Mouse (Mus musculus): ENCODE measurements at regions not wholly inside any gene's neighbourhood (a gene's known extent, or its start where the extent isn't known, plus 50 kb on each side); places are given as distances from the start of the nearest gene placed in this dataset.

- H3K27ac ChIP-seq = peak overlapping the region; percentile 72; the same call in 1 of the 2 replicates
- no peak overlapping the region for H3K4me3 ChIP-seq
- peaks cover 45% of the 10 kb centered on the region for H3K4me1 ChIP-seq
- H3K9me3 ChIP-seq = no peaks in the 10 kb centered on the region
- WGBS = 23% methylated on average over 3 of the region's 3 CpGs
- H3K36me3 ChIP-seq = no peaks in the 10 kb centered on the region
- ATAC-seq (ENCODE audit: low FRiP score, low read depth) = peak; percentile 7; the same call in 1 of the 2 replicates
- H3K4me2 ChIP-seq (replicated peaks) = peak overlapping the region; percentile 48
- H3K9ac ChIP-seq = peak overlapping the region; percentile 41; the same call in 1 of the 2 replicates
- H3K27me3 ChIP-seq (replicated peaks) = no peaks in the 10 kb centered on the region
Measured at GRCm38 (mm10) chr8:126538136-126538535, 55.6 kb downstream of the Irf2bp2 start.

GRCm38 (mm10) chr8:126536928-126537618 lies 56.7 kb downstream of the Irf2bp2 start:
- no peak overlapping the region for H3K9ac ChIP-seq
- no peaks in the 10 kb centered on the region for H3K36me3 ChIP-seq
- H3K9me3 ChIP-seq = no peaks in the 10 kb centered on the region
- H3K4me2 ChIP-seq (replicated peaks) = peak overlapping the region; percentile 30; the same call in 1 of the 2 replicates
- 14% methylated on average over 6 of the region's 6 CpGs for WGBS
- peaks cover 45% of the 10 kb centered on the region for H3K4me1 ChIP-seq
- no peaks in the 10 kb centered on the region for H3K27me3 ChIP-seq (replicated peaks)
- ATAC-seq (ENCODE audit: low FRiP score, low read depth) = peak; percentile 49
- no peak overlapping the region for H3K4me3 ChIP-seq
- H3K27ac ChIP-seq = peak overlapping the region; percentile 77

- ATAC-seq (ENCODE audit: low FRiP score, low read depth) = peak; percentile 30; the same call in 1 of the 2 replicates
- 17% methylated on average over 11 of the region's 11 CpGs for WGBS
- Histone ChIP-seq H3K9ac (no peak overlapping the region), H3K36me3 (no peaks in the 10 kb centered on the region), H3K27me3 (replicated peaks) (no peaks in the 10 kb centered on the region), H3K9me3 (no peaks in the 10 kb centered on the region), H3K27ac (peak overlapping the region; percentile 77), H3K4me1 (peaks cover 45% of the 10 kb centered on the region), H3K4me3 (no peak overlapping the region), H3K4me2 (replicated peaks) (peak overlapping the region; percentile 30)
Measured at GRCm38 (mm10) chr8:126536132-126536927, 57.5 kb downstream of the Irf2bp2 start.

GRCm38 (mm10) chr8:126532284-126532974 lies 57.6 kb upstream of the Tarbp1 start:
- no peak overlapping the region for H3K27ac ChIP-seq
- H3K9ac ChIP-seq = no peak overlapping the region
- H3K4me2 ChIP-seq (replicated peaks) = no peak overlapping the region
- 37% methylated on average over 7 of the region's 7 CpGs for WGBS
- no peak for ATAC-seq (ENCODE audit: low FRiP score, low read depth)
- no peaks in the 10 kb centered on the region for H3K36me3 ChIP-seq
- no peaks in the 10 kb centered on the region for H3K27me3 ChIP-seq (replicated peaks)
- H3K4me3 ChIP-seq = no peak overlapping the region
- no peaks in the 10 kb centered on the region for H3K9me3 ChIP-seq
- H3K4me1 ChIP-seq = peaks cover 24% of the 10 kb centered on the region

- no peak for ATAC-seq (ENCODE audit: low FRiP score, low read depth)
- Histone ChIP-seq H3K4me1 (peaks cover 15% of the 10 kb centered on the region), H3K36me3 (no peaks in the 10 kb centered on the region), H3K4me3 (no peak overlapping the region), H3K27ac (no peak overlapping the region), H3K27me3 (replicated peaks) (no peaks in the 10 kb centered on the region), H3K9ac (no peak overlapping the region), H3K4me2 (replicated peaks) (no peak overlapping the region), H3K9me3 (no peaks in the 10 kb centered on the region)
- WGBS = 89% methylated on average over 7 of the region's 7 CpGs
Measured at GRCm38 (mm10) chr8:126531459-126531858, 56.6 kb upstream of the Tarbp1 start.

- H3K4me1 ChIP-seq = 0 out of 2 replicates have a peak, but pooled peaks cover 5% of the 10 kb centered on the region
- no peak overlapping the region for H3K9ac ChIP-seq
- H3K4me2 ChIP-seq (replicated peaks) = no peak overlapping the region
- no peak for ATAC-seq (ENCODE audit: low FRiP score, low read depth)
- no peaks in the 10 kb centered on the region for H3K36me3 ChIP-seq
- no peak overlapping the region for H3K27ac ChIP-seq
- H3K4me3 ChIP-seq = no peak overlapping the region
- no peaks in the 10 kb centered on the region for H3K27me3 ChIP-seq (replicated peaks)
- no peaks in the 10 kb centered on the region for H3K9me3 ChIP-seq
- WGBS = 49% methylated on average over 3 of the region's 3 CpGs
Measured at GRCm38 (mm10) chr8:126529409-126529808, 54.5 kb upstream of the Tarbp1 start.

GRCm38 (mm10) chr8:126528434-126529080 lies 53.7 kb upstream of the Tarbp1 start:
- H3K4me2 ChIP-seq (replicated peaks) = no peak overlapping the region
- H3K27ac ChIP-seq = no peak overlapping the region
- H3K9me3 ChIP-seq = no peaks in the 10 kb centered on the region
- H3K27me3 ChIP-seq (replicated peaks) = no peaks in the 10 kb centered on the region
- 0 out of 2 replicates have a peak, but pooled peaks cover 5% of the 10 kb centered on the region for H3K4me1 ChIP-seq
- H3K9ac ChIP-seq = no peak overlapping the region
- H3K36me3 ChIP-seq = no peaks in the 10 kb centered on the region
- WGBS = 74% methylated on average over 9 of the region's 9 CpGs
- no peak for ATAC-seq (ENCODE audit: low FRiP score, low read depth)
- H3K4me3 ChIP-seq = no peak overlapping the region

- Histone ChIP-seq H3K27me3 (replicated peaks) (no peaks in the 10 kb centered on the region), H3K27ac (no peak overlapping the region), H3K4me1 (0 out of 2 replicates have a peak, but pooled peaks cover 5% of the 10 kb centered on the region), H3K4me3 (no peak overlapping the region), H3K9me3 (no peaks in the 10 kb centered on the region), H3K36me3 (no peaks in the 10 kb centered on the region), H3K9ac (no peak overlapping the region), H3K4me2 (replicated peaks) (no peak overlapping the region)
- 57% methylated on average over 14 of the region's 14 CpGs for WGBS
- no peak for ATAC-seq (ENCODE audit: low FRiP score, low read depth)
Measured at GRCm38 (mm10) chr8:126526864-126527571, 52.2 kb upstream of the Tarbp1 start.

- no peak overlapping the region for H3K27ac ChIP-seq
- H3K9me3 ChIP-seq = no peaks in the 10 kb centered on the region
- no peaks in the 10 kb centered on the region for H3K27me3 ChIP-seq (replicated peaks)
- ATAC-seq (ENCODE audit: low FRiP score, low read depth) = no peak
- no peak overlapping the region for H3K9ac ChIP-seq
- no peak overlapping the region for H3K4me2 ChIP-seq (replicated peaks)
- WGBS = 81% methylated on average over 1 of the region's 1 CpGs
- 0 out of 2 replicates have a peak, but pooled peaks cover 5% of the 10 kb centered on the region for H3K4me1 ChIP-seq
- no peaks in the 10 kb centered on the region for H3K36me3 ChIP-seq
- no peak overlapping the region for H3K4me3 ChIP-seq
Measured at GRCm38 (mm10) chr8:126525575-126525974, 50.7 kb upstream of the Tarbp1 start.

Data from neural tube, embryonic 12.5 days (tissue).